Mouse (Mus musculus): Measurements from ENCODE around the gene Spred1.

GRCm38 (mm10) chr2:117180250-117180885, 59.2 kb downstream of the Spred1 start:
- peak; percentile 96 for TF ChIP-seq CTCF (IDR thresholded peaks at IDR 0.05; ENCODE audit: low read depth)
- no peak for TF ChIP-seq EP300 (IDR thresholded peaks at IDR 0.05; ENCODE audit: low read depth)
